Mouse (Mus musculus): Measurements from ENCODE around the gene Tcirg1. TPM values are rescaled to one million over a fixed set of nuclear protein-coding genes. Genes with fewer than 3 reads are reported as not detected.

The Tcirg1 gene
- polyA plus RNA-seq, 1 experiment from 2014 or later = 12.6 TPM

- 34% methylated on average over 10 of the region's 10 CpGs for WGBS
- ATAC-seq = no peak
- peaks cover 3% of the 10 kb centered on the region for H3K27me3 ChIP-seq (ENCODE audit: control insufficient read depth, insufficient read depth, low read depth, low read length)
- no peak overlapping the region for H3K27ac ChIP-seq (ENCODE audit: low read length)
- no peak overlapping the region for H3K4me2 ChIP-seq (ENCODE audit: low read length)
- H3K36me3 ChIP-seq (ENCODE audit: control insufficient read depth, insufficient read depth, low read length) = no peaks in the 10 kb centered on the region
- no peaks in the 10 kb centered on the region for H3K4me1 ChIP-seq (ENCODE audit: control insufficient read depth, insufficient read depth, low read length)
- no peak overlapping the region for H3K4me3 ChIP-seq (ENCODE audit: low read depth, low read length)
- no peak overlapping the region for H3K9ac ChIP-seq (ENCODE audit: low read depth, low read length)
- no peaks in the 10 kb centered on the region for H3K9me3 ChIP-seq (replicated peaks; ENCODE audit: control insufficient read depth, low read length, poor library complexity, severe bottlenecking)
Observed at GRCm38 (mm10) chr19:3945872-3946564, 39.1 kb upstream of the Tcirg1 start.

GRCm38 (mm10) chr19:3942986-3943735 is 36.2 kb upstream of the Tcirg1 start:
- no peak overlapping the region for H3K4me2 ChIP-seq (ENCODE audit: low read length)
- no peak for ATAC-seq
- H3K36me3 ChIP-seq (ENCODE audit: control insufficient read depth, insufficient read depth, low read length) = no peaks in the 10 kb centered on the region
- H3K27me3 ChIP-seq (ENCODE audit: control insufficient read depth, insufficient read depth, low read depth, low read length) = peaks cover 3% of the 10 kb centered on the region
- H3K27ac ChIP-seq (ENCODE audit: low read length) = no peak overlapping the region
- no peaks in the 10 kb centered on the region for H3K4me1 ChIP-seq (ENCODE audit: control insufficient read depth, insufficient read depth, low read length)
- 25% methylated on average over 27 of the region's 27 CpGs for WGBS
- no peak overlapping the region for H3K9ac ChIP-seq (ENCODE audit: low read depth, low read length)
- no peaks in the 10 kb centered on the region for H3K9me3 ChIP-seq (replicated peaks; ENCODE audit: control insufficient read depth, low read length, poor library complexity, severe bottlenecking)
- H3K4me3 ChIP-seq (ENCODE audit: low read depth, low read length) = no peak overlapping the region

- no peaks in the 10 kb centered on the region for H3K9me3 ChIP-seq (replicated peaks; ENCODE audit: control insufficient read depth, low read length, poor library complexity, severe bottlenecking)
- H3K27me3 ChIP-seq (ENCODE audit: control insufficient read depth, insufficient read depth, low read depth, low read length) = peaks cover 3% of the 10 kb centered on the region
- no peak overlapping the region for H3K27ac ChIP-seq (ENCODE audit: low read length)
- no peak overlapping the region for H3K4me2 ChIP-seq (ENCODE audit: low read length)
- 82% methylated on average over 7 of the region's 7 CpGs for WGBS
- no peak for ATAC-seq
- no peak overlapping the region for H3K9ac ChIP-seq (ENCODE audit: low read depth, low read length)
- H3K4me3 ChIP-seq (ENCODE audit: low read depth, low read length) = no peak overlapping the region
- H3K4me1 ChIP-seq (ENCODE audit: control insufficient read depth, insufficient read depth, low read length) = no peaks in the 10 kb centered on the region
- no peaks in the 10 kb centered on the region for H3K36me3 ChIP-seq (ENCODE audit: control insufficient read depth, insufficient read depth, low read length)
Observed at GRCm38 (mm10) chr19:3942315-3942714, 35.4 kb upstream of the Tcirg1 start.

DNA sequence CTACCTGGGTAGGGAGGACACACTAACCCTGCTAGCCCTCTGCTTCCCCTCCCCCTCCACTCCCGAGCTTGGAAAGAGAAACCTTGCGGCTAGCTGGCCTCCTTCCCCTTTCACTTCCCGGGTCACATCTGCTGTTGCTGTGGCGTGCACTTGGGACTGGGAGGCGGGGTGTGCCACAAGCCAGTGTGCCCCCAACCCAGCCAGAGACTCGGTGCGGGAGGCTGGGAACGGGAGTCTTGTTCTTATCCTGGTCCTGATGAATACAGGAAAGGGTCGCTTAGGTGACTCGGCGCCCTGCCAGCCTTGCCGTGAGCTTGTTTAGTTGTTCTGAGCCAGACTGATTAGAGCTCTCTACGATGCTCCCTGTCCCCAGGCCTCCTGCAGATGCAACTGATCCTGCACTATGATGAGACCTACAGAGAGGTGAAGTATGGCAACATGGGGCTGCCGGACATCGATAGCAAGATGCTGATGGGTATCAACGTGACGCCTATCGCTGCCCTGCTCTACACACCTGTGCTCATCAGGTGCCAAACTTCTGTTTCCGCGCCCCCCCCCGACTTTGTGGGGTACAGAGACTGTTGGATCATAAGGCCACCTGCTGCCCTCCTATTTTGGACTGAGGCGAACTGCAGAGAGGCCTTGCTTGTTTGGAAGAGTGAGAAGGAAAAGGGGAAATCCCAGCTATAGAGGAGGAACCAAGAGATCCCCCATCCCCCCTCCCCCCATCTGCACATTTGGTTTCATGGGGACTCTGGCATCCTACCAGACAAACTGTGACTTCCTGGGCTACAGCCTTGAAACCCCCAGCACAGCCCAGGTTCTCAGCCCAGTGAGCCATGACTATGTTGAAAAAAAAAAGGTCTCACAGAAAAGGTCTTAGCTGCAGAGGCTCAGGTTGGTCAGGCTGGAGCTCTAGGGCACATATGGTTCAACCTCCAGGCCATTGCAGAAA is 29.2 kb upstream of the Tcirg1 start:
- no peak for ATAC-seq
- Histone ChIP-seq H3K9me3 (replicated peaks; ENCODE audit: control insufficient read depth, low read length, poor library complexity, severe bottlenecking) (no peaks in the 10 kb centered on the region), H3K4me2 (ENCODE audit: low read length) (peak overlapping the region; percentile 65), H3K27me3 (ENCODE audit: control insufficient read depth, insufficient read depth, low read depth, low read length) (peaks cover 8% of the 10 kb centered on the region), H3K36me3 (ENCODE audit: control insufficient read depth, insufficient read depth, low read length) (no peaks in the 10 kb centered on the region), H3K4me1 (ENCODE audit: control insufficient read depth, insufficient read depth, low read length) (peaks cover 11% of the 10 kb centered on the region), H3K9ac (ENCODE audit: low read depth, low read length) (peak overlapping the region; percentile 51), H3K27ac (ENCODE audit: low read length) (no peak overlapping the region), H3K4me3 (ENCODE audit: low read depth, low read length) (peak overlapping the region; percentile 40)
- WGBS = 6% methylated on average over 22 of the region's 22 CpGs

DNA sequence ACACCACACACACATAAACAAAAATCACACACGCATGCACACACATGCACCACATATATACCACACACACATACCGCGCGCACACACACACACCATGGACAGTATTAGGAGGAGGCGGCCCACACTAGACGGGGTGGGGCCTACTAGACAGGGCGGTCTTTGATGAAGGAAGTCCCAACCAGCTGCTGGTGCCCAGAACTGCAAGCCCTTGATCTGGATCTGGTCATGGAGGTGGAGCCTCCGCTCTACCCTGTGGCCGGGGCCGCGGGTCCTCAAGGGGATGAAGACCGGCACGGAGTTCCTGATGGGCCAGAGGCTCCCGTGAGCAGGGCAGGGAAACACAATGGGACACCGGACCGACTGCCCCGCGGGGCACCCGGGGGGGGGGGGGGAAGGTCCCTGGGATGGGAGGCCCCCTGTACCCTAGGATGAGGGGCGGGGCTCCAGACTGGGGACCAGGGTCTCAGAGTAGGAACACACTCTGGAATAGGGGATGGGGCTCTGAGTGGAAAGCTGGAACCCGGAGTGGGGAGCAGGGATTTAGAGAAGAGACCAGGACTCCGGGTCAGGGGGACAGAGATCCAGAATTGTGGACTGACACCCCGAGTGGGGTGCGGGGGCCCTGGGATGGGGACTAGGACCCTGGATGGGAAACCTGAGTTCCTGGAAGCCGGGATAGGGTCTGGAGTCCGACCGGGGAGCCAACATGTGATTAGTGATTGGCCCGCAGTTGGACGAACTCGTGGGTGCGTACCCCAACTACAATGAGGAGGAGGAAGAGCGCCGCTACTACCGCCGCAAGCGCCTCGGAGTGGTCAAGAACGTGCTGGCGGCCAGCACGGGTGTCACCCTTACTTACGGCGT is 28.3 kb upstream of the Tcirg1 start, which contains the start of gene Unc93b1:
Unc93b1 (plus strand) TSS at position 155 of the 864 bp plus-strand sequence.
- Histone ChIP-seq H3K4me2 (ENCODE audit: low read length) (peak within 1 kb of the TSS; percentile 65), H3K9me3 (replicated peaks; ENCODE audit: control insufficient read depth, low read length, poor library complexity, severe bottlenecking) (no peaks in the 10 kb centered on the region), H3K9ac (ENCODE audit: low read depth, low read length) (peak within 1 kb of the TSS; percentile 51), H3K27ac (ENCODE audit: low read length) (no peak within 1 kb of the TSS), H3K27me3 (ENCODE audit: control insufficient read depth, insufficient read depth, low read depth, low read length) (peaks cover 8% of the 10 kb centered on the region), H3K4me1 (ENCODE audit: control insufficient read depth, insufficient read depth, low read length) (peaks cover 11% of the 10 kb centered on the region), H3K4me3 (ENCODE audit: low read depth, low read length) (peak within 1 kb of the TSS; percentile 40), H3K36me3 (ENCODE audit: control insufficient read depth, insufficient read depth, low read length) (no peaks in the 10 kb centered on the region)
- ATAC-seq = peak; percentile 51; the same call in 1 of the 2 replicates
- WGBS = 8% methylated on average over 38 of the region's 42 CpGs

- ATAC-seq = no peak
- WGBS = 91% methylated on average over 9 of the region's 9 CpGs
- no peak overlapping the region for H3K27ac ChIP-seq (ENCODE audit: low read length)
- H3K9me3 ChIP-seq (replicated peaks; ENCODE audit: control insufficient read depth, low read length, poor library complexity, severe bottlenecking) = no peaks in the 10 kb centered on the region
- no peaks in the 10 kb centered on the region for H3K36me3 ChIP-seq (ENCODE audit: control insufficient read depth, insufficient read depth, low read length)
- no peak overlapping the region for H3K4me2 ChIP-seq (ENCODE audit: low read length)
- peaks cover 8% of the 10 kb centered on the region for H3K27me3 ChIP-seq (ENCODE audit: control insufficient read depth, insufficient read depth, low read depth, low read length)
- H3K4me3 ChIP-seq (ENCODE audit: low read depth, low read length) = no peak overlapping the region
- H3K9ac ChIP-seq (ENCODE audit: low read depth, low read length) = no peak overlapping the region
- peaks cover 13% of the 10 kb centered on the region for H3K4me1 ChIP-seq (ENCODE audit: control insufficient read depth, insufficient read depth, low read length)
Observed at GRCm38 (mm10) chr19:3931716-3932115, 24.8 kb upstream of the Tcirg1 start.

DNA sequence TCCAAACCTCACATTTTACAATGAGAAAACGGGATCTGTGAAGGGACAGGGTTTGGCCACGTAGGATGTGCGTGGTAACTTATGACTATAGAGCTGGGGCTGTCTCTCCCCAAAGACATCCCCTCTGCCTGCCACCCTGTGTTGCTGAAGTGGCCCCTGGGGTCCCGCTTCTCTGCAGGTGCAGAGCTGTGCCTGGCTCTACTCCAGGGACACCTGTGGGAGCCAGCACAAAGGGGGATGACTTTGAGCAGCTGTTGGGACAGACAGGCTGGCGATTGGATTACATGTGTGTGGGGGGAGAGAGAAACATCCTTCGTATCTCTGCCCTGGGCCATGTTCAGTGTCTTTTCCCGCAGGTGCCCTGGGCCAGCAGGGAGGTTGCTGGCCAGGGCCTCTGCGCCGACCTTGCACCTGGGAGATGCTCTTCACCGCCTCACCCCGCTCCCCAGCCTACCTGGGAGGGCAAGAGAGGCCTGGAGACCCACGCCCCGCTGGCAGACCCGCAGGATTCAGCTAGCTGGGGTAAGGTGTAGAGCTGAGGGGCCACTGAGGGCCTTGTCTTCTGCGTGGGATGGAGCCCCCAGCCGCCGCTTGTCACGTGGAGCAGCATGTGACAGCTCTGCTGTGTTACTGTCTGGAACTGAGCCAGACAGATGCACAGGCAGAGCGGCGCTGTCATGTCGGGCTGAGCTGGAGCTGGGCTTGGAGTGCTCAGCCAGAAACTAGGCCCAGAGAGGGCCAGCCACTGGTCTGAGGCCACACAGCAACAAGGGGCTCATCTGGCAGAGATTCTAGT is 23.5 kb upstream of the Tcirg1 start:
- no peak for ATAC-seq
- Histone ChIP-seq H3K4me3 (ENCODE audit: low read depth, low read length) (no peak overlapping the region), H3K27me3 (ENCODE audit: control insufficient read depth, insufficient read depth, low read depth, low read length) (peaks cover 3% of the 10 kb centered on the region), H3K4me1 (ENCODE audit: control insufficient read depth, insufficient read depth, low read length) (peaks cover 6% of the 10 kb centered on the region), H3K36me3 (ENCODE audit: control insufficient read depth, insufficient read depth, low read length) (no peaks in the 10 kb centered on the region), H3K27ac (ENCODE audit: low read length) (peak overlapping the region; percentile 55; the same call in 1 of the 2 replicates), H3K4me2 (ENCODE audit: low read length) (no peak overlapping the region), H3K9me3 (replicated peaks; ENCODE audit: control insufficient read depth, low read length, poor library complexity, severe bottlenecking) (no peaks in the 10 kb centered on the region), H3K9ac (ENCODE audit: low read depth, low read length) (no peak overlapping the region)
- 73% methylated on average over 21 of the region's 21 CpGs for WGBS

Data from midbrain, embryonic 16.5 days (tissue).